Mouse (Mus musculus) thymus, adult 2 months (tissue): ENCODE data around the gene Gm17660. TPM values are rescaled to one million over a fixed set of nuclear protein-coding genes. Genes with fewer than 3 reads are reported as not detected.

Experiments
- DNase-seq: peaks from one replicate; pipeline ENCODE4 v3.0.0; 2021
- H3K27ac ChIP-seq: fragments of 200-500 bp; 2 replicates; pipeline ENCODE4 v1.5.1; 2012; ENCODE audit warnings: low read length, control low read depth; ENCODE audit not compliant: control insufficient read depth, insufficient read depth
- H3K27me3 ChIP-seq: fragments of 200-500 bp; 2 replicates; pipeline ENCODE4 v1.6.1; 2012; ENCODE audit warnings: mild to moderate bottlenecking, low read length, moderate library complexity, mixed read lengths; ENCODE audit not compliant: control insufficient read depth, insufficient read depth
- H3K36me3 ChIP-seq: fragments of 200-500 bp; 2 replicates; pipeline ENCODE4 v1.6.1; 2012; ENCODE audit warnings: mild to moderate bottlenecking, low read length, moderate library complexity; ENCODE audit not compliant: control insufficient read depth, insufficient read depth
- H3K4me1 ChIP-seq: fragments of 200-500 bp; replicated peaks from 2 replicates; pipeline ENCODE4 v1.6.1; 2012; ENCODE audit warnings: low read length; ENCODE audit not compliant: control insufficient read depth, insufficient read depth
- H3K4me3 ChIP-seq: fragments of 200-500 bp; 2 replicates; pipeline ENCODE4 v1.5.1; 2012; ENCODE audit warnings: mild to moderate bottlenecking, low read length, control low read depth, moderate library complexity; ENCODE audit not compliant: control insufficient read depth, insufficient read depth
- CTCF ChIP-seq: fragments of 200-500 bp; IDR thresholded peaks from 2 replicates; pipeline ENCODE4 v1.5.1; 2012; ENCODE audit warnings: mild to moderate bottlenecking, control low read depth, low read length, moderate library complexity, borderline replicate concordance; ENCODE audit not compliant: control insufficient read depth, poor library complexity, insufficient read depth; ENCODE audit errors: extremely low read depth
- POLR2A ChIP-seq: fragments of 200-500 bp; IDR thresholded peaks from 2 replicates; pipeline ENCODE4 v1.6.1; 2012; ENCODE audit warnings: mild to moderate bottlenecking, low read length, control low read depth, moderate library complexity; ENCODE audit not compliant: control insufficient read depth, poor library complexity, insufficient read depth; ENCODE audit errors: extremely low read depth
- WGBS: fragments of 180-500 bp; shearing (Covaris S2); methylation state at CpG from one replicate; pipeline ENCODE4 v1.1.7; 2018; 5-methylcytosine and 5-hydroxymethylcytosine counted together
- polyA plus RNA-seq: library from polyadenylated mRNA; depleted of rRNA; stranded (reverse); fragments of >200 nt; gene quantifications from 2 replicates; pipeline ENCODE4 v1.2.3, GENCODE M21; 2012

Gm17660 gene
- polyA plus RNA-seq, 1 experiment, result not detected

GRCm38 (mm10) chr5:104068751-104069150, 8.7 kb downstream of the Gm17660 start:
- Histone ChIP-seq H3K27me3 (no peaks in the 10 kb centered on the region), H3K4me3 (no peak overlapping the region), H3K4me1 (no peaks in the 10 kb centered on the region), H3K27ac (no peak overlapping the region), H3K36me3 (peaks cover 6% of the 10 kb centered on the region)
- TF ChIP-seq POLR2A, result no peak
- TF ChIP-seq CTCF, result peak; percentile 32; the same call in 1 of the 2 replicates
- WGBS, result 80% methylated on average over 7 of the region's 7 CpGs
- DNase-seq, result peak; percentile 12

DNA sequence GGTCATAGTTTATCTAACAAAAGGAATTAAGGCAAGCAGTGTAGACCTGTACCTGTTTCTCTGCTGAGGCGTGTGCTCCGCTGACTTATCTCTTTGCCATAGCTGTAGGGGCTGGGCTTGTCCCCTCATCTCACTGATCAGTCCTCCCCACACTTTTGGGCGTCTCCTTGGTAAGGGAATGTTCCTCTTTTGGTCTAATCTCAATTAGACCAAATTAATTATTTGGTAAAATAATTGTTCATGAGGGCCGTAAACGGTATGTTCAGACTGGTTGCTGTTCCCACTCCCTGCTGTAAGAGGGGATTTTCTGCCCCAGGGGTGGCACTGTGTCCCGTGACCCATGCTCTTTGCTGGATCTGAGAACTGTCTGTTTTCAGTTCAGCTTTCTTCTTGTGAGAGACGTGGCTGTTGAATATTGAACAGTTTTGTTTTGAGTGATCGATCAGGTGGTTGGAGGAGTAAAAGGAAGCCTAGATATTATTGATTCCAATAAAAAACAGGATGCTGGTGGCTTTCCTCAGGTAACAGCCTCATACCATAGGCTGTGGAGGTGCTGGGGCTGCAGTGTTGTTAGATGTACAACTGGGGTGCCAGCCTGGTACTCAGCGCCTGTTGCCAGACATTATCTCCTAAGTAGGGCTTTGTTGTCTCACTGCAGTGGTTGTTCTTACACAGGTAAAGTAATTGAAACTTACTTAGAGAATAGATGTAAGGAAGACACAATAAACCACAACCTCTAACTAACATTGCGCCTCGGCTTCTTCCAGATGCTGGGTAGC, 14.4 kb downstream of the Gm17660 start:
- H3K27me3 ChIP-seq, result no peaks in the 10 kb centered on the region
- H3K4me3 ChIP-seq, result no peak overlapping the region
- no peak overlapping the region for H3K27ac ChIP-seq
- no peaks in the 10 kb centered on the region for H3K4me1 ChIP-seq
- H3K36me3 ChIP-seq, result peaks cover 27% of the 10 kb centered on the region
- TF ChIP-seq POLR2A (no peak), CTCF (no peak)
- DNase-seq, result no peak
- 96% methylated on average over 11 of the region's 11 CpGs for WGBS

- WGBS, result 97% methylated on average over 13 of the region's 13 CpGs
- H3K27ac ChIP-seq, result no peak overlapping the region
- no peaks in the 10 kb centered on the region for H3K4me1 ChIP-seq
- peaks cover 27% of the 10 kb centered on the region for H3K36me3 ChIP-seq
- TF ChIP-seq CTCF (no peak), POLR2A (no peak)
- no peak overlapping the region for H3K4me3 ChIP-seq
- no peaks in the 10 kb centered on the region for H3K27me3 ChIP-seq
- DNase-seq, result no peak
Observed at GRCm38 (mm10) chr5:104061936-104062772, 15.3 kb downstream of the Gm17660 start.

DNA sequence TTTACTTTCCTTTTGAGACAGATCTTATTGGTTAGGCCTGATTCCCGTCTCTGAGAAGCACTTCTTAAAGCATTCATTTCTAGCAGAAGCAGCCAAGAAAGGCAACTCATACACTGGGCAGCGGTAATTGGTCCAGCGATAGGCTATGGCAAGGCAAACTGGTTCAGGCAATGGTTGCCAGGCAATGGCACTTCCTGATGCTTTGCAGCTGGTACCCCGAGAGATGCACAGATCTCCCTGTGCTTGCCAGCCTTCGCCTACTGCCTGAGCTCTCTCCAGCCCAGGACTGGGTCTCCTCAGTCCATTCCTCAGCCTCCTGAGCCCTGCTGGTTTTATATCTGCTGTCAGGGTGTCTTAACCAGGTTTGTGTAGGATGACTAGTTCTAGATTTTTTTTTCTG, 17.0 kb downstream of the Gm17660 start:
- DNase-seq, result no peak
- no peak for TF ChIP-seq CTCF
- TF ChIP-seq POLR2A, result no peak
- H3K27me3 ChIP-seq, result no peaks in the 10 kb centered on the region
- H3K4me1 ChIP-seq, result no peaks in the 10 kb centered on the region
- no peak overlapping the region for H3K4me3 ChIP-seq
- H3K36me3 ChIP-seq, result peaks cover 27% of the 10 kb centered on the region
- WGBS, result 96% methylated on average over 5 of the region's 5 CpGs
- no peak overlapping the region for H3K27ac ChIP-seq

DNA sequence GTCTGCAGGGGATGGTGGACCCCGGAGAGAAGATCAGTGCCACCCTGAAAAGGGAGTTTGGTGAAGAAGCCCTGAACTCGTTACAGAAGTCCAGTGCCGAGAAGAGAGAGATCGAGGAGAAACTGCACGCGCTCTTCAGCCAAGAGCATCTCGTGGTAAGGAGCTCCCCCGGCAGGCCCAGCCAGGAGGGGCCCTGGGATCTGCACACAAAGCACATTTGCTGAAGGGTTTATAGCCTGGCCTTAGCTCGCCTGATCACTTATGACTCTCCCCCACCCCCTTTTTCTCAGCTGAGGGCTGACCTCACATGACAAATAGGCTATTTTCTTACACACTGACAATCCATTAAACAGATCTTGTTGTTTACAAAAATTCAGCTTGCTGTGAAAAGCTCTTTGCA, 17.8 kb downstream of the Gm17660 start:
- TF ChIP-seq POLR2A (no peak), CTCF (no peak)
- Histone ChIP-seq H3K4me1 (no peaks in the 10 kb centered on the region), H3K36me3 (peaks cover 21% of the 10 kb centered on the region), H3K4me3 (no peak overlapping the region), H3K27ac (no peak overlapping the region), H3K27me3 (no peaks in the 10 kb centered on the region)
- WGBS, result 96% methylated on average over 9 of the region's 9 CpGs
- DNase-seq, result no peak

DNA sequence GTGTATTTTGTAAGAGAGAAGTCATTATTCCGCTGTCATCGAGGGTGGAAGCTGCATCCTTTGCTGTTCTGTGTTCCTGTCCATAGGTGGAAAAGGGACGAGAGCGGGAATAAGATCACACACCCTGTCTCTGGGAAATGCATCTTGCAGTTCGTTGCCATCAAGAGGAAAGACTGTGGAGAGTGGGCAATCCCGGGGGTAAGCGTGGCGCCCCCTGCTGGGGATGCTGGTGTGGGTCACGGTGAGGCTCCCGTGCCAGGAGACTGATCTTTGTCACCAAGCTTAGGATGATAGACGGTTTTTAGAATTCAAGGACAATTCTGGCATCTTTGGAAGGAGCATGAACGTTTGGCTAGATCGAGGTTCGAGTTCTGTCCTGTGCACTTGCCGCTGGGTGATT, 19.4 kb downstream of the Gm17660 start:
- peak; percentile 70 for DNase-seq
- Histone ChIP-seq H3K4me1 (no peaks in the 10 kb centered on the region), H3K4me3 (no peak overlapping the region), H3K27me3 (no peaks in the 10 kb centered on the region), H3K36me3 (peaks cover 21% of the 10 kb centered on the region), H3K27ac (no peak overlapping the region)
- TF ChIP-seq POLR2A (no peak), CTCF (peak; percentile 93; the same call in 1 of the 2 replicates)
- WGBS, result 67% methylated on average over 15 of the region's 15 CpGs
